Mouse (Mus musculus) sigmoid colon, adult 10 weeks (tissue): ENCODE measurements around the gene Tspyl4. TPM values are rescaled to one million over a fixed set of nuclear protein-coding genes. Genes with fewer than 3 reads are reported as not detected.

Experiments used
- polyA plus RNA-seq: library from polyadenylated mRNA; stranded (reverse); fragments of 350-450 nt; fragmentation: Illumina TruSeq; extraction: RNeasy Lipid Tissue Mini Kit (QIAGEN cat#74804); gene quantifications from one replicate; pipeline ENCODE4 v1.2.3, GENCODE M21; 2014; ENCODE audit warnings: low read depth, low replicate concordance

Gene Tspyl4
- polyA plus RNA-seq = 27.5 TPM

DNA sequence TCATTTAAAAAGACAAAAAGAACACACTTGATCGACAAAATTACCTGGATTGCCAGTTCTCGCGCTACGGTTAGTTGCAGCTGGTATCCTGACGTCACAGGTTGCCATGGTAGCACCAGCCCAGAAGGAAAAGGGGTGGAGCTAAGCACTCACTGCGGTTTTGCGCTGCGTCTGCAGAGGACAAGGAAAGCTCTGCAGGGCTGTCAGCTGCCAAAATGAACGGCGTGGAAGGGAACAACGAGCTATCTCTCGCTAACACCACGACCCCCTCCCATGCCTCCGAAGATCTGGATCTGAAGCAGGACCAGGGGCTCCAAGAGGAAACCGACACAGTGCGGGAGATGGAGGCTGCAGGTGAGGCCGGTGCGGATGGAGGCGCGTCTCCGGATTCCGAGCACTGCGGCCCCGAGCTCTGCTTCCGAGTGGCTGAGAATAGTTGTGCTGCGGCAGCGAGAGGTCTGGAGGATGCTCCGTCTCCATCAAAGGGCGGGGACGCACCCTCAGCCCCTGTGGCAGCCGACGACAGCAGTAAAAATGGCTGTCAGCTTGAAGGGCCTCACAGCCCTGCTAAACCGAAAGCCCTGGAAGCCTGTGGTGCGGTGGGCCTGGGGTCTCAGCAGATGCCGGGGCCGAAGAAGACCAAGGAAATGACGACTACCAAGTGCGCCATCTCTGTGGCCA, at the start of gene Tspyl4:
TSS of gene Tspyl4 (plus strand) at position 144 of the 681 bp plus-strand sequence.

DNA sequence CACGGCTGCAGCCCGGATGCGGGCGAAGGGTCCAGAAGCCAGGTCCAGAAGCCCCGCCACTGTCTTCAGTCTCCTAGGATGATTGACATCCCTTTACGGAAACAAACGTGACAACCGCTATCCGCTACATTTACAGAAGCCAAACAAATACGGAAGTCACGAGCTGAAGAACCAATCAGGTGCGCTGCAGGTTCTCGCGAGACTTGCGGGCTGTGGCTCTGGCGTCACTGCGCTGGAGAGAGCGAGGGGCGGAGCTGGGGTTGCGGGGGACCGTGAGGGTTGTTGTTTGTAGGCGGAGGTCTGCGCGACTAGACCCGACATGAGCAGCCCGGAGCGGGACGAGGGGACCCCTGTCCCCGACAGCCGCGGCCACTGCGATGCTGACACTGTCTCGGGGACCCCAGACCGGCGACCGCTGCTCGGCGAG, 15.3 kb upstream of the Tspyl4 start, which contains the start of gene Tspyl1:
TSS of gene Tspyl1 (plus strand) at position 229 of the 427 bp plus-strand sequence.

Other genes with a start within 250 kb of the Tspyl4 start
- gene Calhm5, start 200.9 kb upstream of the Tspyl4 start, polyA plus RNA-seq = 4.0 TPM
- 1.5 TPM for gene Calhm6, start 169.5 kb upstream of the Tspyl4 start, polyA plus RNA-seq
- 9.9 TPM for gene Dse, start 89.7 kb upstream of the Tspyl4 start, polyA plus RNA-seq
- gene Tspyl1, start 15.3 kb upstream of the Tspyl4 start, polyA plus RNA-seq = 61.0 TPM
- gene Col10a1, start 92.5 kb downstream of the Tspyl4 start, polyA plus RNA-seq = not detected
- gene Nt5dc1, start 121.1 kb downstream of the Tspyl4 start, polyA plus RNA-seq = 55.9 TPM
- gene Frk, start 186.0 kb downstream of the Tspyl4 start, polyA plus RNA-seq = 157 TPM